8 mouse cellular contexts compared by ENCODE assay signal in the genomic region with DNA sequence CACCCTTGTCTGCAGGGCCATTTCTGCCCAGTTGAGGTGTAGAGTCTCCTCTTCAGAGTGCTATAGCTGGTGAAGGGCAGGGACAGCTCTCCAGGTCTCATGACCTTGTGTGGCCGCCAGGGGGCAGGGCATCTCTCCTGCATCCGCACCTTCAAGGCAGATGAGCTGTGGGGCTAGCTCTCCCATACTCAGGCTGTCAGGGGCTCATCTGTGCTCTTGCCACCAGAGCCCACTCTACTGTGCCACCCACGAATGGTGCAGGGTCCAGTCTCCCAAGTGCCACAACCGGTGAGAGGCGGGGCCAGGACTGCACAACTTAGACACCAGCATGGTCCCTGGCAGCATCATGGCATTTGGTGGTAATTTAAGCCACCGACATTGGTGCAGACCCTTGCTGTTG.
A peak's percentile ranks its signal among the peaks of the same experiment; 100 is the strongest.
DNase-seq lines count a peak whose midpoint lies in the region; ATAC-seq lines count a peak whose summit lies in the region.

No protein-coding gene starts in this region.

- no peak overlapping the region for H3K4me2 ChIP-seq in intestine, embryonic 14.5 days (ENCODE audit: low read length)
- no peak overlapping the region for H3K4me2 ChIP-seq in intestine, embryonic 15.5 days (replicated peaks)
- no peak overlapping the region for H3K4me2 ChIP-seq in limb, embryonic 11.5 days (ENCODE audit: low read depth, severe bottlenecking)

- H3K36me3 ChIP-seq in intestine, embryonic 14.5 days (ENCODE audit: control insufficient read depth, insufficient read depth, low read length), result no peaks in the 10 kb centered on the region
- H3K36me3 ChIP-seq in intestine, embryonic 15.5 days, result no peaks in the 10 kb centered on the region
- no peaks in the 10 kb centered on the region for H3K36me3 ChIP-seq in limb, embryonic 11.5 days (ENCODE audit: control insufficient read depth, insufficient read depth, low read length)

- no peak for ATAC-seq in intestine, embryonic 14.5 days (replicated peaks; ENCODE audit: low FRiP score, low TSS enrichment, low read depth)
- no peak for ATAC-seq in intestine, embryonic 15.5 days
- peak; percentile 44; the same call in 1 of the 2 replicates for ATAC-seq in limb, embryonic 11.5 days (ENCODE audit: insufficient number of reproducible peaks, low FRiP score, low TSS enrichment, low read depth)

- no peaks in the 10 kb centered on the region for H3K4me1 ChIP-seq in intestine, embryonic 14.5 days (replicated peaks; ENCODE audit: control insufficient read depth, insufficient read depth, low read length)
- no peaks in the 10 kb centered on the region for H3K4me1 ChIP-seq in intestine, embryonic 15.5 days (replicated peaks)
- no peaks in the 10 kb centered on the region for H3K4me1 ChIP-seq in limb, embryonic 11.5 days (ENCODE audit: control insufficient read depth, insufficient read depth, low read length)

- DNase-seq in intestine, embryonic 14.5 days (ENCODE audit: low spot score), result peak; percentile 58
- DNase-seq in Muller cell, postnatal 12 days (ENCODE audit: inconsistent ontology term), result peak; percentile 10
- peak; percentile 12 for DNase-seq in brain, adult 2 months (ENCODE audit: low read depth, low spot score)
- DNase-seq in gastrocnemius, postnatal 4 days (ENCODE audit: low spot score in 2 of 2), result peak; percentile 30 to 40
- DNase-seq in limb, embryonic 11.5 days (ENCODE audit: low spot score), result peak; percentile 60
- peak; percentile 64 for DNase-seq in retina, embryonic 14.5 days (ENCODE audit: low spot score)
- DNase-seq in B cell, adult 2 months, result no peak

- 0 out of 2 replicates have a peak, but pooled peaks cover 3% of the 10 kb centered on the region for H3K9me3 ChIP-seq in intestine, embryonic 14.5 days (ENCODE audit: control insufficient read depth, low read length)
- H3K9me3 ChIP-seq in intestine, embryonic 15.5 days, result no peaks in the 10 kb centered on the region
- H3K9me3 ChIP-seq in limb, embryonic 11.5 days (ENCODE audit: control insufficient read depth, low read length), result no peaks in the 10 kb centered on the region

- WGBS in intestine, embryonic 14.5 days, result 48% methylated on average over 6 of the region's 6 CpGs
- WGBS in intestine, embryonic 15.5 days, result 35% methylated on average over 6 of the region's 6 CpGs
- 31% methylated on average over 6 of the region's 6 CpGs for whole genome bisulfite sequencing in limb, embryonic 11.5 days

- no peak overlapping the region for H3K4me3 ChIP-seq in intestine, embryonic 14.5 days (ENCODE audit: low read depth, low read length)
- H3K4me3 ChIP-seq in intestine, embryonic 15.5 days (replicated peaks), result no peak overlapping the region
- no peak overlapping the region for H3K4me3 ChIP-seq in limb, embryonic 11.5 days (ENCODE audit: low read depth, low read length)

- no peaks in the 10 kb centered on the region for H3K27me3 ChIP-seq in intestine, embryonic 14.5 days (replicated peaks; ENCODE audit: control insufficient read depth, insufficient read depth, low read length)
- no peaks in the 10 kb centered on the region for H3K27me3 ChIP-seq in intestine, embryonic 15.5 days (replicated peaks)
- H3K27me3 ChIP-seq in limb, embryonic 11.5 days (ENCODE audit: control insufficient read depth, insufficient read depth, low read length), result no peaks in the 10 kb centered on the region

- no peak overlapping the region for H3K9ac ChIP-seq in intestine, embryonic 14.5 days (ENCODE audit: low read length)
- no peak overlapping the region for H3K9ac ChIP-seq in intestine, embryonic 15.5 days
- H3K9ac ChIP-seq in limb, embryonic 11.5 days (ENCODE audit: low read length), result no peak overlapping the region

- no peak overlapping the region for H3K27ac ChIP-seq in intestine, embryonic 14.5 days (ENCODE audit: low read depth)
- no peak overlapping the region for H3K27ac ChIP-seq in intestine, embryonic 15.5 days
- H3K27ac ChIP-seq in limb, embryonic 11.5 days (replicated peaks; ENCODE audit: low read depth, low read length), result no peak overlapping the region

Comparison
In these comparisons a context has a peak if more than half of its experiments do, and no peak if none do; other contexts are left out.
1. DNase-seq: peak in intestine, embryonic 14.5 days (single experiment), Muller cell, postnatal 12 days (single experiment), brain, adult 2 months (single experiment), gastrocnemius, postnatal 4 days (2 of 2), limb, embryonic 11.5 days (single experiment) and retina, embryonic 14.5 days (single experiment); none in B cell, adult 2 months (0 of 2).